Comparison of ENCODE assay signal across 34 mouse cellular contexts in genomic region chr2:116800141-116800540, GRCm38 (mm10).
"Had no signal": no experiment of that assay in that cellular context is flagged by ENCODE, and none has a peak within 500 bp of the region (broad histone marks: within the 10 kb centered on the region; RNA-seq: fewer than 3 reads in every experiment).

No protein-coding gene starts in this region.

- H3K27me3 ChIP-seq: heart, embryonic 12.5 days; heart, embryonic 13.5 days; heart, embryonic 15.5 days; hindbrain, embryonic 12.5 days; hindbrain, embryonic 13.5 days; hindbrain, embryonic 15.5 days; intestine, embryonic 15.5 days; kidney, embryonic 15.5 days had no signal

- H3K27ac ChIP-seq: heart, embryonic 13.5 days; heart, embryonic 15.5 days; hindbrain, embryonic 10.5 days; hindbrain, embryonic 12.5 days; hindbrain, embryonic 13.5 days; hindbrain, embryonic 14.5 days; hindbrain, embryonic 15.5 days; hindbrain, postnatal 0 days; intestine, embryonic 15.5 days; kidney, embryonic 15.5 days; kidney, postnatal 0 days; layer of hippocampus, adult 2 months had no signal

- ATAC-seq: hindbrain, embryonic 16.5 days; hindbrain, postnatal 0 days; inflammation-experienced regulatory T-cells, adult 6 months; intestine, embryonic 15.5 days; intestine, embryonic 16.5 days; intestine, postnatal 0 days had no signal

- H3K9me3 ChIP-seq: heart, embryonic 12.5 days; heart, embryonic 13.5 days; heart, embryonic 15.5 days; hindbrain, embryonic 10.5 days; hindbrain, embryonic 12.5 days; hindbrain, embryonic 13.5 days; hindbrain, embryonic 15.5 days; intestine, embryonic 15.5 days; kidney, embryonic 15.5 days had no signal

- H3K4me2 ChIP-seq: heart, embryonic 11.5 days; heart, embryonic 12.5 days; heart, embryonic 13.5 days; heart, embryonic 15.5 days; hindbrain, embryonic 12.5 days; hindbrain, embryonic 13.5 days; hindbrain, embryonic 14.5 days; hindbrain, embryonic 15.5 days; intestine, embryonic 15.5 days; kidney, embryonic 15.5 days had no signal

- H3K9ac ChIP-seq: heart, embryonic 12.5 days; heart, embryonic 13.5 days; heart, embryonic 15.5 days; hindbrain, embryonic 12.5 days; hindbrain, embryonic 13.5 days; hindbrain, embryonic 14.5 days; hindbrain, embryonic 15.5 days; intestine, embryonic 15.5 days; kidney, embryonic 15.5 days had no signal

- H3K4me1 ChIP-seq: heart, embryonic 12.5 days; heart, embryonic 13.5 days; heart, embryonic 15.5 days; hindbrain, embryonic 10.5 days; hindbrain, embryonic 12.5 days; hindbrain, embryonic 13.5 days; hindbrain, embryonic 15.5 days; intestine, embryonic 15.5 days; kidney, embryonic 15.5 days had no signal

- DNase-seq: heart, postnatal 10 days; heart, postnatal 14 days; heart, postnatal 36 days; heart, postnatal 4 days; kidney, adult 11 months; kidney, adult 18-20 months; kidney, adult 2 months; kidney, adult 8-10 months; kidney, adult 9 months; kidney, postnatal 10 days; kidney, postnatal 14 days; kidney, postnatal 25 days; kidney, postnatal 36 days; kidney, postnatal 4 days; layer of hippocampus, adult 9-11 months; layer of hippocampus, postnatal 36 days had no signal

- H3K4me3 ChIP-seq: heart, embryonic 12.5 days; heart, embryonic 13.5 days; heart, embryonic 15.5 days; hindbrain, embryonic 10.5 days; hindbrain, embryonic 12.5 days; hindbrain, embryonic 13.5 days; hindbrain, embryonic 15.5 days; intestine, embryonic 15.5 days; kidney, embryonic 15.5 days; layer of hippocampus, adult 2 months had no signal

- H3K36me3 ChIP-seq: heart, embryonic 12.5 days; heart, embryonic 13.5 days; heart, embryonic 15.5 days; hindbrain, embryonic 10.5 days; hindbrain, embryonic 12.5 days; hindbrain, embryonic 13.5 days; hindbrain, embryonic 15.5 days; intestine, embryonic 15.5 days; kidney, embryonic 15.5 days had no signal
